Mouse (Mus musculus): ENCODE results near the gene Nkrf.

Gene Nkrf

GRCm38 (mm10) chrX:36874178-36874696 is 28.5 kb downstream of the Nkrf start:
- no peak for TF ChIP-seq GATA4 (IDR thresholded peaks at IDR 0.05; ENCODE audit: insufficient replicate concordance, low read length)

- TF ChIP-seq GATA4 (IDR thresholded peaks at IDR 0.05; ENCODE audit: insufficient replicate concordance, low read length), result no peak
Measured at GRCm38 (mm10) chrX:36873765-36874164, 28.9 kb downstream of the Nkrf start, which contains the start of the genes Ube2a and C330007P06Rik. Gene Ube2a, plus strand, starts transcription at chrX:36873900. Gene C330007P06Rik, minus strand, starts transcription at chrX:36874111.

GRCm38 (mm10) chrX:36870372-36870771 is 32.3 kb downstream of the Nkrf start:
- TF ChIP-seq GATA4 (IDR thresholded peaks at IDR 0.05; ENCODE audit: insufficient replicate concordance, low read length), result no peak

GRCm38 (mm10) chrX:36864609-36865328 is 37.9 kb downstream of the Nkrf start:
- TF ChIP-seq GATA4 (IDR thresholded peaks at IDR 0.05; ENCODE audit: insufficient replicate concordance, low read length), result no peak

GRCm38 (mm10) chrX:36863766-36864608 is 38.7 kb downstream of the Nkrf start:
- no peak for TF ChIP-seq GATA4 (IDR thresholded peaks at IDR 0.05; ENCODE audit: insufficient replicate concordance, low read length)

GRCm38 (mm10) chrX:36852631-36853030 is 50.1 kb downstream of the Nkrf start:
- no peak for TF ChIP-seq GATA4 (IDR thresholded peaks at IDR 0.05; ENCODE audit: insufficient replicate concordance, low read length)

GRCm38 (mm10) chrX:36847152-36847551 is 55.5 kb downstream of the Nkrf start:
- TF ChIP-seq GATA4 (IDR thresholded peaks at IDR 0.05; ENCODE audit: insufficient replicate concordance, low read length), result no peak

GRCm38 (mm10) chrX:36843346-36843990 is 59.2 kb downstream of the Nkrf start:
- no peak for TF ChIP-seq GATA4 (IDR thresholded peaks at IDR 0.05; ENCODE audit: insufficient replicate concordance, low read length)

GRCm38 (mm10) chrX:36841698-36842097 is 61.0 kb downstream of the Nkrf start:
- no peak for TF ChIP-seq GATA4 (IDR thresholded peaks at IDR 0.05; ENCODE audit: insufficient replicate concordance, low read length)

GRCm38 (mm10) chrX:36839391-36839790 is 63.3 kb downstream of the Nkrf start:
- TF ChIP-seq GATA4 (IDR thresholded peaks at IDR 0.05; ENCODE audit: insufficient replicate concordance, low read length), result no peak

Measured in liver, adult (tissue).